Mouse (Mus musculus): ENCODE data around the gene Apopt1. TPM values are rescaled to one million over a fixed set of nuclear protein-coding genes. Genes with fewer than 3 reads are reported as not detected.
A peak's percentile ranks its signal among the peaks of the same experiment; 100 is the strongest.
"Not testable (repeated sequence)": the region's sequence is repeated elsewhere in the genome, so short reads cannot be mapped to it uniquely, and the experiment has no call there.

The Apopt1 gene
- polyA plus RNA-seq, 1 experiment from 2014 or later: 58.5 TPM

- H3K9me3 ChIP-seq (replicated peaks): no peaks in the 10 kb centered on the region
- peak; percentile 42 for ATAC-seq (ENCODE audit: low FRiP score)
- H3K27me3 ChIP-seq (replicated peaks): no peaks in the 10 kb centered on the region
- 41% methylated on average over 5 of the region's 5 CpGs for WGBS
- peak overlapping the region; percentile 67 for H3K27ac ChIP-seq (replicated peaks)
- H3K4me1 ChIP-seq: peaks cover 13% of the 10 kb centered on the region
- H3K9ac ChIP-seq (replicated peaks): no peak overlapping the region; the same call in 1 of the 2 replicates
- H3K36me3 ChIP-seq: peaks cover 8% of the 10 kb centered on the region
- H3K4me3 ChIP-seq (replicated peaks): no peak overlapping the region
- peak overlapping the region; percentile 46 for H3K4me2 ChIP-seq
These were observed 19.9 kb downstream of the Apopt1 start for GRCm38 (mm10) chr12:111732921-111733320.

GRCm38 (mm10) chr12:111734912-111735311 lies 21.9 kb downstream of the Apopt1 start:
- no peaks in the 10 kb centered on the region for H3K9me3 ChIP-seq (replicated peaks)
- 93% methylated on average over 3 of the region's 3 CpGs for WGBS
- ATAC-seq (ENCODE audit: low FRiP score): no peak
- H3K27me3 ChIP-seq (replicated peaks): no peaks in the 10 kb centered on the region
- H3K4me1 ChIP-seq: peaks cover 13% of the 10 kb centered on the region
- H3K27ac ChIP-seq (replicated peaks): no peak overlapping the region
- no peak overlapping the region for H3K4me3 ChIP-seq (replicated peaks)
- peaks cover 1% of the 10 kb centered on the region for H3K36me3 ChIP-seq
- H3K9ac ChIP-seq (replicated peaks): no peak overlapping the region
- no peak overlapping the region for H3K4me2 ChIP-seq

GRCm38 (mm10) chr12:111736676-111737075 lies 23.6 kb downstream of the Apopt1 start:
- not testable (repeated sequence) for H3K9me3 ChIP-seq (replicated peaks); H3K36me3 ChIP-seq; H3K27ac ChIP-seq (replicated peaks); H3K27me3 ChIP-seq (replicated peaks); H3K9ac ChIP-seq (replicated peaks); ATAC-seq (ENCODE audit: low FRiP score); H3K4me3 ChIP-seq (replicated peaks); H3K4me2 ChIP-seq
- 92% methylated on average over 8 of the region's 8 CpGs for WGBS
- H3K4me1 ChIP-seq: peaks cover 13% of the 10 kb centered on the region

GRCm38 (mm10) chr12:111737370-111737769 lies 24.3 kb downstream of the Apopt1 start:
- ATAC-seq (ENCODE audit: low FRiP score): no peak
- no peaks in the 10 kb centered on the region for H3K27me3 ChIP-seq (replicated peaks)
- no peak overlapping the region for H3K27ac ChIP-seq (replicated peaks)
- H3K9me3 ChIP-seq (replicated peaks): no peaks in the 10 kb centered on the region
- WGBS: 59% methylated on average over 9 of the region's 9 CpGs
- H3K36me3 ChIP-seq: no peaks in the 10 kb centered on the region
- no peak overlapping the region for H3K9ac ChIP-seq (replicated peaks)
- no peak overlapping the region for H3K4me2 ChIP-seq
- no peak overlapping the region for H3K4me3 ChIP-seq (replicated peaks)
- peaks cover 8% of the 10 kb centered on the region for H3K4me1 ChIP-seq

- no peak for ATAC-seq (ENCODE audit: low FRiP score)
- no peaks in the 10 kb centered on the region for H3K27me3 ChIP-seq (replicated peaks)
- 14% methylated on average over 3 of the region's 3 CpGs for WGBS
- no peaks in the 10 kb centered on the region for H3K36me3 ChIP-seq
- no peak overlapping the region for H3K4me3 ChIP-seq (replicated peaks)
- no peak overlapping the region for H3K27ac ChIP-seq (replicated peaks)
- no peak overlapping the region for H3K4me2 ChIP-seq
- H3K4me1 ChIP-seq: peaks cover 5% of the 10 kb centered on the region; the same call in 1 of the 2 replicates
- H3K9me3 ChIP-seq (replicated peaks): no peaks in the 10 kb centered on the region
- no peak overlapping the region for H3K9ac ChIP-seq (replicated peaks)
These were observed 25.7 kb downstream of the Apopt1 start for GRCm38 (mm10) chr12:111738754-111739153.

GRCm38 (mm10) chr12:111741338-111741737 lies 28.3 kb downstream of the Apopt1 start:
- Histone ChIP-seq H3K27me3 (replicated peaks) (no peaks in the 10 kb centered on the region), H3K9me3 (replicated peaks) (no peaks in the 10 kb centered on the region), H3K4me3 (replicated peaks) (no peak overlapping the region), H3K4me2 (no peak overlapping the region), H3K4me1 (peaks cover 12% of the 10 kb centered on the region; the same call in 1 of the 2 replicates), H3K27ac (replicated peaks) (no peak overlapping the region), H3K9ac (replicated peaks) (no peak overlapping the region), H3K36me3 (no peaks in the 10 kb centered on the region)
- no peak for ATAC-seq (ENCODE audit: low FRiP score)
- 75% methylated on average over 8 of the region's 8 CpGs for WGBS

- no peaks in the 10 kb centered on the region for H3K27me3 ChIP-seq (replicated peaks)
- peaks cover 15% of the 10 kb centered on the region; the same call in 1 of the 2 replicates for H3K4me1 ChIP-seq
- H3K36me3 ChIP-seq: no peaks in the 10 kb centered on the region
- ATAC-seq (ENCODE audit: low FRiP score): no peak
- no peak overlapping the region for H3K9ac ChIP-seq (replicated peaks)
- H3K4me3 ChIP-seq (replicated peaks): no peak overlapping the region
- H3K4me2 ChIP-seq: no peak overlapping the region
- H3K27ac ChIP-seq (replicated peaks): no peak overlapping the region; the same call in 1 of the 2 replicates
- 83% methylated on average over 2 of the region's 2 CpGs for WGBS
- H3K9me3 ChIP-seq (replicated peaks): no peaks in the 10 kb centered on the region
These were observed 30.4 kb downstream of the Apopt1 start for GRCm38 (mm10) chr12:111743419-111743818.

- 67% methylated on average over 11 of the region's 11 CpGs for WGBS
- no peaks in the 10 kb centered on the region for H3K9me3 ChIP-seq (replicated peaks)
- peaks cover 15% of the 10 kb centered on the region; the same call in 1 of the 2 replicates for H3K4me1 ChIP-seq
- no peak overlapping the region for H3K9ac ChIP-seq (replicated peaks)
- H3K4me2 ChIP-seq: no peak overlapping the region
- H3K36me3 ChIP-seq: no peaks in the 10 kb centered on the region
- ATAC-seq (ENCODE audit: low FRiP score): no peak
- no peaks in the 10 kb centered on the region for H3K27me3 ChIP-seq (replicated peaks)
- H3K27ac ChIP-seq (replicated peaks): 0 out of 2 replicates have a peak overlapping the region, but pooled peaks have one; percentile 4
- H3K4me3 ChIP-seq (replicated peaks): no peak overlapping the region
These were observed 30.9 kb downstream of the Apopt1 start for GRCm38 (mm10) chr12:111743981-111744423.

- H3K4me2 ChIP-seq: no peak overlapping the region
- H3K9me3 ChIP-seq (replicated peaks): no peaks in the 10 kb centered on the region
- H3K27ac ChIP-seq (replicated peaks): no peak overlapping the region
- 67% methylated on average over 6 of the region's 6 CpGs for WGBS
- H3K4me3 ChIP-seq (replicated peaks): no peak overlapping the region
- no peak for ATAC-seq (ENCODE audit: low FRiP score)
- H3K27me3 ChIP-seq (replicated peaks): no peaks in the 10 kb centered on the region
- no peaks in the 10 kb centered on the region for H3K36me3 ChIP-seq
- peaks cover 15% of the 10 kb centered on the region; the same call in 1 of the 2 replicates for H3K4me1 ChIP-seq
- H3K9ac ChIP-seq (replicated peaks): no peak overlapping the region
These were observed 32.2 kb downstream of the Apopt1 start for GRCm38 (mm10) chr12:111745274-111745673.

GRCm38 (mm10) chr12:111746091-111746490 lies 33.0 kb downstream of the Apopt1 start:
- H3K9ac ChIP-seq (replicated peaks): no peak overlapping the region
- 0 out of 2 replicates have a peak, but pooled peaks have one; percentile 57 for ATAC-seq (ENCODE audit: low FRiP score)
- 57% methylated on average over 5 of the region's 5 CpGs for WGBS
- no peaks in the 10 kb centered on the region for H3K9me3 ChIP-seq (replicated peaks)
- H3K4me1 ChIP-seq: peaks cover 15% of the 10 kb centered on the region; the same call in 1 of the 2 replicates
- H3K27ac ChIP-seq (replicated peaks): peak overlapping the region; percentile 19; the same call in 1 of the 2 replicates
- no peak overlapping the region; the same call in 1 of the 2 replicates for H3K4me2 ChIP-seq
- H3K36me3 ChIP-seq: no peaks in the 10 kb centered on the region
- H3K4me3 ChIP-seq (replicated peaks): no peak overlapping the region
- no peaks in the 10 kb centered on the region for H3K27me3 ChIP-seq (replicated peaks)

GRCm38 (mm10) chr12:111747421-111747820 lies 34.4 kb downstream of the Apopt1 start:
- no peak overlapping the region for H3K4me3 ChIP-seq (replicated peaks)
- H3K9ac ChIP-seq (replicated peaks): no peak overlapping the region
- H3K4me2 ChIP-seq: no peak overlapping the region
- H3K27ac ChIP-seq (replicated peaks): no peak overlapping the region
- WGBS: 88% methylated on average over 7 of the region's 7 CpGs
- no peaks in the 10 kb centered on the region for H3K27me3 ChIP-seq (replicated peaks)
- H3K36me3 ChIP-seq: no peaks in the 10 kb centered on the region
- ATAC-seq (ENCODE audit: low FRiP score): no peak
- peaks cover 15% of the 10 kb centered on the region; the same call in 1 of the 2 replicates for H3K4me1 ChIP-seq
- H3K9me3 ChIP-seq (replicated peaks): no peaks in the 10 kb centered on the region

GRCm38 (mm10) chr12:111750739-111751138 lies 37.7 kb downstream of the Apopt1 start:
- Histone ChIP-seq H3K27ac (replicated peaks) (no peak overlapping the region), H3K4me3 (replicated peaks) (no peak overlapping the region), H3K4me2 (no peak overlapping the region), H3K9me3 (replicated peaks) (no peaks in the 10 kb centered on the region), H3K9ac (replicated peaks) (no peak overlapping the region), H3K27me3 (replicated peaks) (no peaks in the 10 kb centered on the region), H3K36me3 (no peaks in the 10 kb centered on the region), H3K4me1 (peaks cover 8% of the 10 kb centered on the region; the same call in 1 of the 2 replicates)
- 96% methylated on average over 3 of the region's 3 CpGs for WGBS
- no peak for ATAC-seq (ENCODE audit: low FRiP score)

All from neural tube, embryonic 15.5 days (tissue).